Mouse (Mus musculus) kidney, adult 18-20 months (tissue): ENCODE measurements around the gene 3425401B19Rik.
A peak's percentile ranks its signal among the peaks of the same experiment; 100 is the strongest.

Experiments used
- DNase-seq: peaks from one replicate; pipeline ENCODE4 v3.0.0; 2021

The 3425401B19Rik gene

GRCm38 (mm10) chr14:32685124-32685826 lies at the start of gene 3425401B19Rik:
Gene 3425401B19Rik (minus strand): TSS chr14:32685293.
- DNase-seq: no peak

- no peak for DNase-seq
These were observed 47.9 kb upstream of the 3425401B19Rik start for GRCm38 (mm10) chr14:32732961-32733360.

- no peak for DNase-seq
These were observed 41.8 kb upstream of the 3425401B19Rik start for GRCm38 (mm10) chr14:32726864-32727263.

GRCm38 (mm10) chr14:32721461-32721860 lies 36.4 kb upstream of the 3425401B19Rik start:
- DNase-seq: no peak

- no peak for DNase-seq
These were observed 31.8 kb upstream of the 3425401B19Rik start for GRCm38 (mm10) chr14:32716763-32717439.

GRCm38 (mm10) chr14:32715489-32715888 lies 30.4 kb upstream of the 3425401B19Rik start:
- DNase-seq: no peak

GRCm38 (mm10) chr14:32715076-32715475 lies 30.0 kb upstream of the 3425401B19Rik start:
- no peak for DNase-seq

- DNase-seq: no peak
These were observed 24.8 kb upstream of the 3425401B19Rik start for GRCm38 (mm10) chr14:32709861-32710260.

- no peak for DNase-seq
These were observed 23.7 kb upstream of the 3425401B19Rik start for GRCm38 (mm10) chr14:32708756-32709155.

GRCm38 (mm10) chr14:32707938-32708337 lies 22.8 kb upstream of the 3425401B19Rik start:
- DNase-seq: no peak

- no peak for DNase-seq
These were observed 15.9 kb upstream of the 3425401B19Rik start for GRCm38 (mm10) chr14:32700972-32701371.

- DNase-seq: no peak
These were observed 13.5 kb upstream of the 3425401B19Rik start for GRCm38 (mm10) chr14:32698556-32698955.

GRCm38 (mm10) chr14:32697774-32698173 lies 12.7 kb upstream of the 3425401B19Rik start:
- DNase-seq: no peak

GRCm38 (mm10) chr14:32696344-32696743 lies 11.3 kb upstream of the 3425401B19Rik start:
- no peak for DNase-seq

GRCm38 (mm10) chr14:32695906-32696305 lies 10.8 kb upstream of the 3425401B19Rik start:
- no peak for DNase-seq

- no peak for DNase-seq
These were observed 373 bp downstream of the 3425401B19Rik start for GRCm38 (mm10) chr14:32684735-32685105.

- DNase-seq: peak; percentile 40
These were observed 935 bp downstream of the 3425401B19Rik start for GRCm38 (mm10) chr14:32683982-32684734.

- peak; percentile 14 for DNase-seq
These were observed 1.7 kb downstream of the 3425401B19Rik start for GRCm38 (mm10) chr14:32683251-32683838.

- DNase-seq: no peak
These were observed 2.6 kb downstream of the 3425401B19Rik start for GRCm38 (mm10) chr14:32682536-32682935.

- DNase-seq: no peak
These were observed 3.5 kb downstream of the 3425401B19Rik start for GRCm38 (mm10) chr14:32681603-32682002.

GRCm38 (mm10) chr14:32678565-32678964 lies 6.5 kb downstream of the 3425401B19Rik start:
- no peak for DNase-seq

- DNase-seq: no peak
These were observed 11.9 kb downstream of the 3425401B19Rik start for GRCm38 (mm10) chr14:32673178-32673577.

- no peak for DNase-seq
These were observed 22.0 kb downstream of the 3425401B19Rik start for GRCm38 (mm10) chr14:32663099-32663498.
